Mouse (Mus musculus) embryonic fibroblast, embryonic 13.5 days (primary cell): ENCODE measurements at regions not wholly inside any gene's neighbourhood (a gene's known extent, or its start where the extent isn't known, plus 50 kb on each side); places are given as distances from the start of the nearest gene placed in this dataset.
A peak's percentile ranks its signal among the peaks of the same experiment; 100 is the strongest.

Experiments
- H3K27ac ChIP-seq: 2 replicates; pipeline ENCODE4 v1.5.1; 2012; ENCODE audit warnings: low read length, control low read depth, inconsistent platforms; ENCODE audit not compliant: insufficient read depth
- H3K4me1 ChIP-seq: 2 replicates; pipeline ENCODE4 v1.6.1; 2011; ENCODE audit warnings: low read length; ENCODE audit not compliant: control insufficient read depth, insufficient read depth
- H3K4me3 ChIP-seq: 2 replicates; pipeline ENCODE4 v1.5.1; 2011; ENCODE audit warnings: mild to moderate bottlenecking, control low read depth, low read length; ENCODE audit not compliant: insufficient read depth
- CTCF ChIP-seq: IDR thresholded peaks from 2 replicates; pipeline ENCODE4 v1.5.1; 2011; ENCODE audit warnings: mild to moderate bottlenecking, control low read depth, low read length, moderate library complexity, borderline replicate concordance; ENCODE audit not compliant: insufficient read depth
- POLR2A ChIP-seq: IDR thresholded peaks from 2 replicates; pipeline ENCODE4 v1.6.1; 2011; ENCODE audit warnings: low read depth, mild to moderate bottlenecking, control low read depth, low read length, moderate library complexity

- no peak overlapping the region for H3K4me3 ChIP-seq
- no peaks in the 10 kb centered on the region for H3K4me1 ChIP-seq
- TF ChIP-seq POLR2A (no peak), CTCF (no peak)
- H3K27ac ChIP-seq = no peak overlapping the region
Measured at GRCm38 (mm10) chr9:32005348-32005747, 92.1 kb upstream of the Barx2 start.

GRCm38 (mm10) chr9:32006350-32006749 is 93.1 kb upstream of the Barx2 start:
- Histone ChIP-seq H3K4me3 (no peak overlapping the region), H3K4me1 (no peaks in the 10 kb centered on the region), H3K27ac (no peak overlapping the region)
- TF ChIP-seq CTCF (no peak), POLR2A (no peak)

- H3K4me3 ChIP-seq = no peak overlapping the region
- TF ChIP-seq CTCF = no peak
- no peak for TF ChIP-seq POLR2A
- H3K4me1 ChIP-seq = no peaks in the 10 kb centered on the region
- peak overlapping the region; percentile 13; the same call in 1 of the 2 replicates for H3K27ac ChIP-seq
Measured at GRCm38 (mm10) chr9:32010953-32011770, 97.9 kb upstream of the Barx2 start.

- no peak for TF ChIP-seq CTCF
- no peak for TF ChIP-seq POLR2A
- H3K4me1 ChIP-seq = no peaks in the 10 kb centered on the region
- no peak overlapping the region for H3K4me3 ChIP-seq
- H3K27ac ChIP-seq = no peak overlapping the region
Measured at GRCm38 (mm10) chr9:32016286-32016685, 99.7 kb upstream of the Arhgap32 start.

GRCm38 (mm10) chr9:32018020-32018419 is 97.9 kb upstream of the Arhgap32 start:
- Histone ChIP-seq H3K4me1 (no peaks in the 10 kb centered on the region), H3K4me3 (no peak overlapping the region), H3K27ac (no peak overlapping the region)
- TF ChIP-seq CTCF (no peak), POLR2A (no peak)

- Histone ChIP-seq H3K27ac (no peak overlapping the region), H3K4me3 (no peak overlapping the region), H3K4me1 (no peaks in the 10 kb centered on the region)
- TF ChIP-seq POLR2A = no peak
- TF ChIP-seq CTCF = no peak
Measured at GRCm38 (mm10) chr9:32019786-32020185, 96.2 kb upstream of the Arhgap32 start.

GRCm38 (mm10) chr9:32020942-32021731 is 94.8 kb upstream of the Arhgap32 start:
- no peak overlapping the region for H3K4me3 ChIP-seq
- H3K4me1 ChIP-seq = no peaks in the 10 kb centered on the region
- no peak overlapping the region for H3K27ac ChIP-seq
- TF ChIP-seq POLR2A (no peak), CTCF (no peak)

GRCm38 (mm10) chr9:32021755-32022154 is 94.2 kb upstream of the Arhgap32 start:
- no peak overlapping the region for H3K27ac ChIP-seq
- no peaks in the 10 kb centered on the region for H3K4me1 ChIP-seq
- H3K4me3 ChIP-seq = no peak overlapping the region
- no peak for TF ChIP-seq CTCF
- no peak for TF ChIP-seq POLR2A

GRCm38 (mm10) chr9:32022996-32023395 is 92.9 kb upstream of the Arhgap32 start:
- TF ChIP-seq POLR2A = no peak
- no peak for TF ChIP-seq CTCF
- H3K27ac ChIP-seq = no peak overlapping the region
- H3K4me1 ChIP-seq = no peaks in the 10 kb centered on the region

GRCm38 (mm10) chr9:32024767-32025166 is 91.2 kb upstream of the Arhgap32 start:
- H3K4me3 ChIP-seq = no peak overlapping the region
- no peaks in the 10 kb centered on the region for H3K4me1 ChIP-seq
- TF ChIP-seq CTCF = no peak
- no peak for TF ChIP-seq POLR2A
- H3K27ac ChIP-seq = no peak overlapping the region

More at GRCm38 (mm10) chr9:32022996-32023395, 92.9 kb upstream of the Arhgap32 start:
- H3K4me3 ChIP-seq = no peak overlapping the region
